Mouse (Mus musculus): ENCODE data around the gene Coq10a.

DNA sequence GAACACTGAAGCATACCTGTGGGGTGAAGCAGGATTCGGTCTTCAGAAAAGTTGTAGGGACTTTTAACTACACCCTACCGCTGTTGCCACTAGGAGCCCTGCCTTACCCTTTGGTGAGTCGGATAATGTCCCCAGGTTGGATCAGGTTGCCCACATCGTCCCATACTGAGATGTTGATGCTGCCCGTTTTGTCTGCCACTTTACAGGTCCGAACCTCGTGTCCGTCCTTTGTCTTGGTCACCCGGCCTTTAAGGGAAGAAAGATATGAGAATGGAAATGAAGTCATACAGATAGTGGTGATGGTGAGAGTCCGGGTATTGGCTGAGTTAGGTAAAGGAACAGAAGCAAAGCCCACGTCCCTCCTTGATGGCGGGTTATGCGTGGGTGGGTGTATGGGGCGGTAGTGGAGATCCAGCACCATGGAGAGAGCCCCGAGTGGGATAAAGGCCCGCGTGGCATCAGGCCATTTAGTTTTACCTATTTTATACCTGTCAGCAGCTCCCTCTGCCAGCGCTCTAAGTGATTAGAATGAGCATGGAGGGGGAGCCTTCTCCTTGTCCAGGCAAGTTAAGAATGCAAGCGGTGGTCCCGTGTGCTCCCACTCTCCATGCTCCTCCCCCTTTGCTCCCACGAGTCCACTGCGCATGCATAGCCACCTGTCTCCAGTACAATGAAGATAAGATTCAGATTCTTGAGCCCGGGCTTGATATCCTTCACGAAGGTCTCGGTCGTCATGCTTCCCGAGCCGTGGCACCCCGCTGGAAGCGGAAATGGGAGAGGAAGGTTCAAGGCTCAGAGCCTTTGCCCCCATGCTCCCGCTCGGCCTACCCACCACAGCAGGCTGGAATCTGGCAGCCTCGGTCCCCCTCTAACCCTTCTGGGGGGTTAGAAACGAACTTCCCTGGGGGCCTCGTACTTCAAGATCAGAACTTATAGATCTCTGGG is 40.1 kb upstream of the Coq10a start:
- TF ChIP-seq CTCF (IDR thresholded peaks at IDR 0.05; ENCODE audit: extremely low read depth, insufficient read depth, insufficient read length, insufficient replicate concordance), result no peak
- TF ChIP-seq POLR2A (IDR thresholded peaks at IDR 0.05; ENCODE audit: low read depth, low read length), result no peak
